Mouse (Mus musculus) ovary, postnatal 14 days (tissue): Measurements from ENCODE around the gene Gm45785.
A peak's percentile ranks its signal among the peaks of the same experiment; 100 is the strongest.
"Not testable (repeated sequence)": the region's sequence is repeated elsewhere in the genome, so short reads cannot be mapped to it uniquely, and the experiment has no call there.

Experiments used
- DNase-seq: peaks from one replicate; pipeline ENCODE4 v3.0.0; 2022; ENCODE audit warnings: low spot score

Gene Gm45785

GRCm38 (mm10) chr7:140855860-140856784 lies at the start of gene Gm45785:
TSS of gene Gm45785 (minus strand) at chr7:140856331.
- DNase-seq = peak; percentile 69

GRCm38 (mm10) chr7:140905642-140906081 lies 49.5 kb upstream of the Gm45785 start:
- no peak for DNase-seq

DNA sequence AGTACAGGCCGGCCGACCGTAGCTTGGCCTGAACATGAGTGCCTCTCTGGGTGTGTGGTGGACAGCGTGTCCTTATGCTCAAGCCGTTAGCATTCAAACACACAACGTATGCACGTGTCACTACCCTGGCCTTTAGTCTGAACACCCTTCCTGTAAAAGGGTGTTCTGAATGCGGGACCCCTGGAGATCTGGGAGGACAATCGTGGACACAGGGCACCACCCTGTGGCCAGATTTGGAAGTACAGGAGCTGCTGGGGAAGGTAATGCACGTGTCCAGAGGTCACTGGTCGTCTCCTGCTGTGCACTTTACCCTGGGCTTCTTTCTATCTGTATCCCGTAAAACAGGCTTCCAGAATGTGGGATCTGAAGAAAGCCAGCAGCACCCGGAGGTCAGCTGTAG lies 47.1 kb upstream of the Gm45785 start:
- peak; percentile 87 for DNase-seq

DNA sequence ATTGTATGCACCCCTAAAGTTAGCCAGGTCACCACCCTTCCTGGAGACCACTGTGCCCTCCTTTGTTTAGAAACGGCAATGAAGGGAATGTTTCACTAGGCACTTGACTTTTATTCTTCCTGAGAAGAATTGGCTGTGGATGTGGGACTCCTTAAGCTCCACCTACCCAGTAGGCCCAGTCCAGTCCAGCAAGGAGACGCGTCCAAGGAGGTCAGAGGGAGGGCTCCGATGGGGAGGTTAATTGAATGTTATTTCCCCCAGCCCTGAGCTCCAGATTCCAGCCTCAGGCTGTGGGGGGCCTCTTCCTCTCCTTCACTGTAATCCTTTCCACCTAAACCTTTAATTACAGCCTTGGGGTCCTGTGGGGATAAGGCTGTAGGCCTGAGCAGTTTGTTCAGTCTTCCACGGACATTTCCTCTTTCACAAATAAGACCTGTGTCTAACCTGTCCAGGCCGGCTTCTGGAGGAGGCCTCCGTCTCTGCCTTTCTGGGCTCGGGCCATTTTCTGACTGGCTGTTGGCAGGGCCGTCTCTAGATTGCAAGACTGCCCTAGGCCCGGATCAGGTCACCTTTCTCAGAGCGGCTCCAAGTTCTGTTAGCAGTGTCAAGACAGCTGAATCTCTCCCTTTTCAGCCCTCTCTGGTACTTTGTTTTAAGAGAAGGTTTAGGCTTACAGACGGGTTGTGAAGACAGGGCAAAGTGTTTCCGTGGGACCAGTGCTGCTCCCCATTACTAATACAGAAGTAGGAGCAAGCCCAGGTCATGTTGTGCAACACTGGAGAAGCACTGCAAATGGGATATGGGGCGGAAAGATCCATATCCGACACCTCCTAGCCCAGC lies 46.1 kb upstream of the Gm45785 start:
- DNase-seq = no peak

DNA sequence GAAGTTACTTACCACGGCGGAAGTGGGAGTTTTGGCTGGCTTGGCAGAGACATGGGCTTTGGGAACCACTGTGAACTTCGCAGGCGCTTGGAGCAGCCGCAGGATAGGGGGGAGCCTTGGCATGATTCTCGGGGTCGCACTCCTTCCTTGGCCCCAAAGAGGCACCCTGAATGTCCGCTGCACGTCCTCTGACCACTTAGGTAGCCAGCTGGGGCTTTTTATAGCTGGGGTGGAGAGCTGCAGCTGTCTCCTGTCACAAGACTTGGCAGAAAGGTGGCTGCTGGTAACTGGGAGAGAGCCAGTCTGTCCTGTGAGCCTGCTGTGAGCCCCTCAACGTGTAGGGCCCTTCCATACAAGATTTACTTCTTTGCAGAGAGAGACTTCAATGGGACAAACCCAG lies 44.1 kb upstream of the Gm45785 start, which contains the start of gene Cox8b:
Gene Cox8b (minus strand): TSS at position 227 of the 400 bp plus-strand sequence.
- no peak for DNase-seq

DNA sequence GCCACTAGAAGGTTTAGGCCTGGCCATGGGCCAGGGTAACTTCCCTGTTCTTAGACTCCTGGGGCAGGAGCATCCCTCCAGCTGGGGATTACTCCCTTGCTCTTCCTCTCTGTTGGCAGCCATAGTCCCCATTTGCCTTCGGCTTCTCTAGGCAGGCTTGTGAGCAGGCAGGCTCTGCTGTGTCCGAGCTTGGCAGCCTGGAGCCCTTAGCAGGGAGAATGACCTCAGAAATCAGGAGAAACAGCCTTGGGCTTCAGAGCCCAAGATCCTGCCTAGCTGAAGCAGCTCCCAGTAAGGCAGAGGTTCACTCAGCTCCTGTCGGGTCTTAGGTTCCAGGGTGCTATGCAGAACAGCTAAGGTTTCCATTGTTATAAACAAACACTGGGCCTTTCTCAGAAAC lies 43.0 kb upstream of the Gm45785 start:
- DNase-seq = no peak

GRCm38 (mm10) chr7:140897863-140898262 lies 41.7 kb upstream of the Gm45785 start:
- no peak for DNase-seq

DNA sequence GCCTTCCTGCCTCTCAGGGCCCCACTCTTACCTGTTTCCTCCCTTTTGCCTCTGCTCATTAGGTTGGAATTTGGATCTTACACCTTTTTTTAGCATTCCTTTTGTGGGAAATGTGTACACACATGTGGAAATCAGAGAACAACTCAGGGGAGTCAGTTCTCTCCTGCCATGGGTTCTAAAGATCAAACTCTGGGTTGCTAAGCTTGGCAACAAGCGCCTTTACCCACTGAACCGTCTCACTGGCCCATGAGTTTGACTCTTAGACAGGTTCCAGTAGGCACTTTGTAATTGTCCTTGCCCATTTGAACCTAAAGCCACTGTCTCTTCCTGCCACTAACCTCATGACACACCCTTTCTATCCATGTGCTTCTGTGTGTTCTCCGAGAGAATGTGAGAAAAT lies 38.5 kb upstream of the Gm45785 start:
- DNase-seq = no peak

DNA sequence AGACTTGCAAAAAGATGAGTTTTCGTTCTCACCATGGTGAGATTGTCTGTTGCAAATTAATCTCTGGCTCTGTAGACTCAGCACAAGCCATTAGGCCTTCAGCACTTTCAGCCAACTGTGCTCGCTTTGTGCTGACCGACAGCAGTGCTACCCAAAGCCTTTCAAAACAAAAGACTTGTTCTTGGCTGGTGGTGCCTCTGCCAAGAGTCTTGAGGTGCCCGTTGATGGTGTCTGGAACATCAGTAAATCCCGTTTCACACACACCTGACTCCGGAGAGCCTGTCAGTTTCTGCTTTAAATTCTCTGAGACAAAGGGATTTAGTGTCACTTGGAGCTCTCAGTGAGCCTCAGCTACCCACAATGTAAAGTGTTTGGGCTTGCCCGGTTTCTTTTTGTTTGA lies 37.9 kb upstream of the Gm45785 start:
- no peak for DNase-seq

DNA sequence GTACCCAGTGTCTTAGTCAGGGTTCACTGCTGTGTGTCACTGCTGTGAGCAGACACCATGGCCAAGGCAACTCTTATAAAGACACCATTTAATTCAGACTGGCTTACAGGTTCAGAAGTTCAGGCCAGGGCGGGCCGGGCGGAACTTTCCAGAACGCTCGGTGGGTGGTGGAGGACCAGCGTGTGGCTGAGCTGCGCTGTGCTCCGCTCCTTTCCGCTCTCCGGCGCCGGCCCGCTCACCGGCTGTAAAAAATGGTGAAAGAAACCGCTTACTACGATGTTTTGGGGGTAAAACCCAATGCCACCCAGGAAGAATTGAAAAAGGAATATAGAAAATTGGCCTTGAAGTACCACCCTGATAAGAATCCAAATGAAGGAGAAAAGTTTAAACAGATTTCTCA lies 34.5 kb upstream of the Gm45785 start:
- DNase-seq = not testable (repeated sequence)

- DNase-seq = no peak
Observed at GRCm38 (mm10) chr7:140882469-140882803, 26.3 kb upstream of the Gm45785 start.

- DNase-seq = peak; percentile 92
Observed at GRCm38 (mm10) chr7:140881696-140882468, 25.8 kb upstream of the Gm45785 start, which contains the start of the genes Psmd13 and Sirt3. TSS of gene Psmd13 (plus strand) at chr7:140881968. TSS of gene Sirt3 (minus strand) at chr7:140882309.

DNA sequence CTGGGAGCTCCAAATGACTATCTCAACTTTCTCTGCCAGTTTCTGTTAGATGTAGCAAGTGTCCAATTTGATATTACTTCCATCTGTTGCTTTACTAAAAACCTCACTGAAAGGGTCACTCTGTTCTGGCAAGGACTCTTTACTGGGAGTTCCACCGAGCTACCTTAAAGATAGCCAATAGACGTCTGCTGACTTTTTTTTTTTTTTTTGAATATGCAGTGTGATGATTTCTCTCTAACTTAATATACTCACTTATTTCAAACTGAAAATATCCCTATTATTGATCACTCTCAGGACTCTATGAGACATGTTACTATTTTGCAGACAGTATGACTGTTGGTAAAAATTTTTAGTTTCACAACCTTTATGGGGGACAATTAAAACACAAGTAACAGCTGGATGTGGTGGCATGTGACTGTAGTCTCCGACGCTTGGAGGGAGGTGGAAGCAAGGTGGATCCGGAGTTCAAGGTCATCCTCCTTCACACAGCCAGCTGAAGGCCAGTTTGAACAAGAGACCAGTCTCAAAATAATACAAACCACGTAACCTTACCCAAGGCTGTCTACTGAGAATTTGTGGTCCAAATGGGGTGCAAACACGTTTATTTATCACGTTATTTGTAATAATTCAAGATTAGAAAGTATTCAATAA lies 24.9 kb upstream of the Gm45785 start:
- DNase-seq = no peak

GRCm38 (mm10) chr7:140880419-140880818 lies 24.3 kb upstream of the Gm45785 start:
- DNase-seq = no peak

DNA sequence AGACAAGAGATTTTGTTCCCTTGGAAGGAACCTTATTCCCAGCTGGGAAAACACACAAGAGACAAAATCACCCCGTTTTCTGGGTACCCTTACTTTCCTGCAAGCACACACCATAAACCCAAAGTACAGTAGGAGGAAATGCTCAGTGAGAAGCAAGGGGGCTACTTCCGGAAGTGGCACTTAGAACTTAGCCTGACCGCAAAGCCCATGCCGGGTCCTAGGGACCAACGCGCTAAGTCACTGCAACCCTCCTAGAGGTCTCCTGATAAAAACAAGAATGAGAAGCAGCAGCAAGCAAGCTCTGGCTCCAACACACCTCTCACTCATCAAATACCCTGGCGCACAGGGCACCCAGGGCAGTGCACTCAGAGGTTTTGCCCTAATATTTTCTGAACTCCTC lies 23.2 kb upstream of the Gm45785 start:
- DNase-seq = no peak

DNA sequence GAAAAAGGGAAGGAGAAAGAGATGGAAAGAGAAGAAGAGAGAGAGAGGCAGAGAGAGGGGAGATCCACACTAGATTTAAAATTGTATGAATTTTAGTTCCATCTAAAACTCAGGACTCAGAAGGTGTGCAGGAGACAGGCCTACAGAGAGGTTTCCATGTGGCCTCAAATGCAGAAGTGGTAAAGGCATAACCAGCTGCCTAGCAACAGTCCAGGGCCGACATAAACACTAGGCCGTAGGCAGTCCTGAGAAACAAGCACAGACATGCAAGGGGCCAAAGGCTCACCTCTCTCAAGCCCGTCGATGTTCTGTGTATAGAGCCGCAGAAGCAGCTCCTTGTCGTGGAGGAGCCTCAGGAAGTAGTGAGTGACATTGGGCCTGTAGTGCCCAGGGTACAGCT lies 21.2 kb upstream of the Gm45785 start:
- no peak for DNase-seq

DNA sequence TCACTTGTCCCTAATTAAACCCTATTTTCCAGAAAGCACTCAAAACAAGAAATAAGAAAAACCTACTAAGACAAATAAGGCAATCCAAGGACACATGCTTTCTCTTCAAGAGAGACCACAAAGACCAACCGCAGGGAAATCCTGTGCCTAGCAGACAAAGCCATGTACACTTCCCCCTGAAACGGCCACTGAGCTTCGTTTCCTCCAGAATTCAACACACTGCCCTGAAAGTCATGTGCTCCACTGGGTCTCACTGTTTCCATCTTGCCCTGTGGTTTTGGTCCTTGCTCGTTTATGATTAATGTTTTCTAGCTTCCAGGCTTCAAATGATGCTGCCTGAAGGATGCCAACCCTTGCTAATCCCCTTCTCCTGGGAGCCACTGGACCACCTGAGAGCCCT lies 18.1 kb upstream of the Gm45785 start:
- DNase-seq = no peak

DNA sequence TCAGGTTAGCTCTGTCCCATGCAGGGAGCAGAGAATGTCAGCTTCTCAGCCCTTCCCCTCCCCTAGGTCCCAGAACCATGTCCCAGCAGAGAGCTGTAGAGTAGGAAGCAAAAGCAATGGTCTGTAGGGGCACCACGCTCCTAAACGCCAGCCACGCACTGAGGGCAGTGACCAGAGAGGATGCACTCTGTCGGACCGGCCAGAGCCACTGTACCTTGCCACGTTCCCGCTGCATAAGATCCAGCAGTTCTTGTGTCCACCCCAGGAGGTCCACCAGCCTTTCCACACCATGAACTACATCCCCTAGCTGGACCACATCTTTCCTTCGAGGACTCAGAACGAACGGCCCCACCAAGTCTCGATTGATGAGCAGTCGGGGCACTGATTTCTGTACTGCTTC lies 8.6 kb upstream of the Gm45785 start:
- no peak for DNase-seq

DNA sequence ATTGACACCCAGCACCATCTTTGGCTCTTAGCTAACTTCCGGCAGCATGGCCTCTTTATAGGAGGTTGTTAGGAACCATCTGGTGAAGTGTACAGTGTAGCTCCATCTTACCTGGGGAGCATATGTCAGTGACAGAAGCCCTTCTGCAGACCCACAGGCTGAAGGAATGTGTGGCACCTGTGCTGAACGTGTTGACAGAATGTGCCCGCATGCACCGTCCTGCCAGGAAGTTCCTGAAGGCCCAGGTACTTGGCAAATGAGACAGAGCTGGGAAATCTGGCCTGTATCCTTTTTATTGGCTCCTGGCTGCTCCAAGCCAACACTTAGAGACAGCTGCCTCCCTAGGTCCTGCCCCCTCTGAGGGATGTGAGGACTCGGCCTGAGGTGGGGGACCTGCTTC lies 4.6 kb upstream of the Gm45785 start:
- no peak for DNase-seq

DNA sequence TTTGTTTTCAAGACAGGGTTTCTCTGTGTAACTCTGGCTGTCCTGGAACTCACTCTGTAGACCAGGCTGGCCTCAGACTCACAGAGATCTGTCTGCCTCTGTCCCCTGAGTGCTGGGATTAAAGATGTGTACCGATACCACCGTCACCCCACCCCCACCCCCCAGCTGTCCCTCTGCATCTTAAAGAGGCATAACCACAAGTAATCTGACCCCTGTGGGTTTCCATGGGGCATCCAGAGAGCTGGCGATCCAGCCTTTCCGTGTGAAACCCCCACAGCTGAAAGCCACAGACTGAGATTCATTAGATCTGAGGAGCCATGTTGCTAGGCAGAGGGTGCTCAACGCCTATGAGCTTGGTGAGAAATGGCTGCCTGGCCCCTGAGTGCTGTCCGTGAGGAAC lies 3.9 kb upstream of the Gm45785 start:
- no peak for DNase-seq

- no peak for DNase-seq
Observed at GRCm38 (mm10) chr7:140858746-140859145, 2.6 kb upstream of the Gm45785 start.
